19 mouse cellular contexts compared by ENCODE assay signal in genomic region chr12:106411075-106411474, GRCm38 (mm10).
A peak's percentile ranks its signal among the peaks of the same experiment; 100 is the strongest.
DNase-seq lines count a peak whose midpoint lies in the region; ATAC-seq and TF ChIP-seq lines count a peak whose summit lies in the region.
"Had no signal": no experiment of that assay in that cellular context is flagged by ENCODE, and none has a peak within 500 bp of the region (broad histone marks: within the 10 kb centered on the region; RNA-seq: fewer than 3 reads in every experiment).

No protein-coding gene starts in this region.

- TF ChIP-seq POLR2A in brain, embryonic 14.5 days (IDR thresholded peaks at IDR 0.05; ENCODE audit: borderline replicate concordance, extremely low read depth, insufficient read depth, insufficient read length, poor library complexity, severe bottlenecking), result no peak
- no peak for TF ChIP-seq POLR2A in thymus, adult 2 months (IDR thresholded peaks at IDR 0.05; ENCODE audit: control insufficient read depth, extremely low read depth, insufficient read depth, low read length, poor library complexity)

- H3K4me1 ChIP-seq in thymus, adult 2 months (replicated peaks; ENCODE audit: control insufficient read depth, insufficient read depth, low read length), result no peaks in the 10 kb centered on the region
- H3K4me1 ChIP-seq: forebrain, embryonic 13.5 days; limb, embryonic 15.5 days had no signal

- H3K36me3 ChIP-seq in thymus, adult 2 months (ENCODE audit: control insufficient read depth, insufficient read depth, low read length), result no peaks in the 10 kb centered on the region
- H3K36me3 ChIP-seq: limb, embryonic 15.5 days had no signal

- H3K27me3 ChIP-seq in thymus, adult 2 months (ENCODE audit: control insufficient read depth, insufficient read depth, low read length), result no peaks in the 10 kb centered on the region
- H3K27me3 ChIP-seq: forebrain, embryonic 13.5 days; limb, embryonic 15.5 days; Patski had no signal

- peak overlapping the region; percentile 71 for H3K27ac ChIP-seq in layer of hippocampus, adult 2 months
- no peak overlapping the region for H3K27ac ChIP-seq in thymus, adult 2 months (ENCODE audit: control insufficient read depth, insufficient read depth, low read length)
- H3K27ac ChIP-seq: forebrain, embryonic 13.5 days; hindbrain, embryonic 14.5 days; limb, embryonic 15.5 days had no signal

- H3K4me3 ChIP-seq in layer of hippocampus, adult 2 months, result no peak overlapping the region
- no peak overlapping the region for H3K4me3 ChIP-seq in thymus, adult 2 months (ENCODE audit: control insufficient read depth, insufficient read depth, low read length)
- H3K4me3 ChIP-seq: forebrain, embryonic 13.5 days; limb, embryonic 15.5 days had no signal

- no peak for ATAC-seq in monocyte, adult 5-6 weeks (replicated peaks; ENCODE audit: insufficient number of reproducible peaks, low FRiP score, low TSS enrichment, poor library complexity, severe bottlenecking)
- ATAC-seq: forebrain, embryonic 13.5 days; midbrain, embryonic 16.5 days; Patski had no signal

- peak; percentile 57 for TF ChIP-seq CTCF in layer of hippocampus, adult 2 months (conservative IDR thresholded peaks at IDR 0.05)
- TF ChIP-seq CTCF in brain, embryonic 14.5 days (IDR thresholded peaks at IDR 0.05; ENCODE audit: borderline replicate concordance, extremely low read depth, insufficient read depth, insufficient read length), result peak; percentile 15; the same call in 1 of the 2 replicates
- no peak for TF ChIP-seq CTCF in thymus, adult 2 months (IDR thresholded peaks at IDR 0.05; ENCODE audit: borderline replicate concordance, control insufficient read depth, extremely low read depth, insufficient read depth, low read length, poor library complexity)

- WGBS in thymus, adult 2 months, result 86% methylated on average over 7 of the region's 7 CpGs

- DNase-seq in layer of hippocampus, adult 2 months (ENCODE audit: low spot score in 2 of 2), result peak in 1 of 2 experiments; percentile 32
- DNase-seq in layer of hippocampus, postnatal 10 days (ENCODE audit: low spot score in 2 of 2), result no peak
- DNase-seq in ES-CJ7 (ENCODE audit: low read depth, low spot score), result peak; percentile 66
- no peak for DNase-seq in brain, embryonic 14.5 days (ENCODE audit: low read depth)
- peak; percentile 13 for DNase-seq in thymus, adult 2 months
- no peak for DNase-seq in gastrocnemius, postnatal 10 days
- DNase-seq in right cerebral cortex, postnatal 4 days, result no peak
- DNase-seq: adrenal gland, postnatal 10 days; cerebellum, adult 8-10 months; gastrocnemius, postnatal 14 days; heart, postnatal 10 days; kidney, adult 2 months; lung, adult 18-20 months had no signal

Comparison
In these comparisons a context has a peak if more than half of its experiments do, and no peak if none do; other contexts are left out.
1. DNase-seq: peak in ES-CJ7 (single experiment) and thymus, adult 2 months (single experiment); none in layer of hippocampus, postnatal 10 days (0 of 2), brain, embryonic 14.5 days (single experiment), gastrocnemius, postnatal 10 days (single experiment) and right cerebral cortex, postnatal 4 days (single experiment).